Mouse (Mus musculus): ENCODE data around the gene Arl13b.

The Arl13b gene

GRCm38 (mm10) chr16:62846498-62847312, at the start of gene Arl13b:
Gene Arl13b, minus strand, starts transcription at chr16:62847040.
- DNase-seq (ENCODE audit: low spot score): peak; percentile 97

- DNase-seq (ENCODE audit: low spot score): no peak
Measured at GRCm38 (mm10) chr16:62895824-62896223, 49.0 kb upstream of the Arl13b start.

- no peak for DNase-seq (ENCODE audit: low spot score)
Measured at GRCm38 (mm10) chr16:62874065-62874464, 27.2 kb upstream of the Arl13b start.

- peak; percentile 34 for DNase-seq (ENCODE audit: low spot score)
Measured at GRCm38 (mm10) chr16:62873180-62873579, 26.3 kb upstream of the Arl13b start.

GRCm38 (mm10) chr16:62872688-62873117, 25.9 kb upstream of the Arl13b start:
- DNase-seq (ENCODE audit: low spot score): no peak

GRCm38 (mm10) chr16:62861455-62861854, 14.6 kb upstream of the Arl13b start:
- DNase-seq (ENCODE audit: low spot score): peak; percentile 11

GRCm38 (mm10) chr16:62860140-62860539, 13.3 kb upstream of the Arl13b start:
- DNase-seq (ENCODE audit: low spot score): no peak

GRCm38 (mm10) chr16:62858018-62858417, 11.2 kb upstream of the Arl13b start:
- DNase-seq (ENCODE audit: low spot score): no peak

GRCm38 (mm10) chr16:62857498-62857897, 10.7 kb upstream of the Arl13b start:
- DNase-seq (ENCODE audit: low spot score): no peak

GRCm38 (mm10) chr16:62856273-62856672, 9.4 kb upstream of the Arl13b start:
- no peak for DNase-seq (ENCODE audit: low spot score)

GRCm38 (mm10) chr16:62855385-62855784, 8.5 kb upstream of the Arl13b start:
- no peak for DNase-seq (ENCODE audit: low spot score)

GRCm38 (mm10) chr16:62854191-62855068, 7.6 kb upstream of the Arl13b start, which contains the start of gene Pros1:
Gene Pros1, plus strand, starts transcription at chr16:62854307.
- DNase-seq (ENCODE audit: low spot score): peak; percentile 71

GRCm38 (mm10) chr16:62853611-62854126, 6.8 kb upstream of the Arl13b start:
- DNase-seq (ENCODE audit: low spot score): peak; percentile 5

GRCm38 (mm10) chr16:62852464-62853252, 5.8 kb upstream of the Arl13b start:
- DNase-seq (ENCODE audit: low spot score): no peak

- DNase-seq (ENCODE audit: low spot score): no peak
Measured at GRCm38 (mm10) chr16:62845341-62845740, 1.5 kb downstream of the Arl13b start.

GRCm38 (mm10) chr16:62834016-62834735, 12.7 kb downstream of the Arl13b start:
- DNase-seq (ENCODE audit: low spot score): no peak

GRCm38 (mm10) chr16:62832481-62832880, 14.4 kb downstream of the Arl13b start:
- DNase-seq (ENCODE audit: low spot score): peak; percentile 77

- DNase-seq (ENCODE audit: low spot score): no peak
Measured at GRCm38 (mm10) chr16:62832027-62832426, 14.8 kb downstream of the Arl13b start.

- peak; percentile 83 for DNase-seq (ENCODE audit: low spot score)
Measured at GRCm38 (mm10) chr16:62826156-62827001, 20.5 kb downstream of the Arl13b start.

- DNase-seq (ENCODE audit: low spot score): no peak
Measured at GRCm38 (mm10) chr16:62822472-62822871, 24.4 kb downstream of the Arl13b start.

All from embryo, embryonic 10 days (tissue).